Mouse (Mus musculus) gastrocnemius, postnatal 4 days (tissue): ENCODE measurements around the gene Dnmbp. TPM values are rescaled to one million over a fixed set of nuclear protein-coding genes. Genes with fewer than 3 reads are reported as not detected.
"Not testable (repeated sequence)": the region's sequence is repeated elsewhere in the genome, so short reads cannot be mapped to it uniquely, and the experiment has no call there.

Experiments
- DNase-seq, 2 experiments: peaks; one replicate each; pipeline ENCODE4 v3.0.0; 2021 to 2022; ENCODE audit warnings: low spot score in 2 of 2, mixed read lengths in 2 of 2
- long read RNA-seq, 2 experiments: library from polyadenylated mRNA; stranded (forward); transcript quantifications; one replicate each; pipeline ENCODE4 v2.0.0; 2021
- total RNA-seq, 2 experiments: library from RNA; stranded (reverse); gene quantifications; 2 replicates each; pipeline ENCODE4 v1.2.3; 2021

The Dnmbp gene
- total RNA-seq: 10 to 100 TPM; 18.8 to 20.4 TPM
- long read RNA-seq, experiment 1, partial matches to known transcripts: 0 of 3 reads
- long read RNA-seq, experiment 1, other reads (novel, unspliced or antisense): 3 of 3 reads
- long read RNA-seq, experiment 2, partial matches to known transcripts: 1 of 4 reads
- long read RNA-seq, experiment 2, other reads (novel, unspliced or antisense): 3 of 4 reads

DNA sequence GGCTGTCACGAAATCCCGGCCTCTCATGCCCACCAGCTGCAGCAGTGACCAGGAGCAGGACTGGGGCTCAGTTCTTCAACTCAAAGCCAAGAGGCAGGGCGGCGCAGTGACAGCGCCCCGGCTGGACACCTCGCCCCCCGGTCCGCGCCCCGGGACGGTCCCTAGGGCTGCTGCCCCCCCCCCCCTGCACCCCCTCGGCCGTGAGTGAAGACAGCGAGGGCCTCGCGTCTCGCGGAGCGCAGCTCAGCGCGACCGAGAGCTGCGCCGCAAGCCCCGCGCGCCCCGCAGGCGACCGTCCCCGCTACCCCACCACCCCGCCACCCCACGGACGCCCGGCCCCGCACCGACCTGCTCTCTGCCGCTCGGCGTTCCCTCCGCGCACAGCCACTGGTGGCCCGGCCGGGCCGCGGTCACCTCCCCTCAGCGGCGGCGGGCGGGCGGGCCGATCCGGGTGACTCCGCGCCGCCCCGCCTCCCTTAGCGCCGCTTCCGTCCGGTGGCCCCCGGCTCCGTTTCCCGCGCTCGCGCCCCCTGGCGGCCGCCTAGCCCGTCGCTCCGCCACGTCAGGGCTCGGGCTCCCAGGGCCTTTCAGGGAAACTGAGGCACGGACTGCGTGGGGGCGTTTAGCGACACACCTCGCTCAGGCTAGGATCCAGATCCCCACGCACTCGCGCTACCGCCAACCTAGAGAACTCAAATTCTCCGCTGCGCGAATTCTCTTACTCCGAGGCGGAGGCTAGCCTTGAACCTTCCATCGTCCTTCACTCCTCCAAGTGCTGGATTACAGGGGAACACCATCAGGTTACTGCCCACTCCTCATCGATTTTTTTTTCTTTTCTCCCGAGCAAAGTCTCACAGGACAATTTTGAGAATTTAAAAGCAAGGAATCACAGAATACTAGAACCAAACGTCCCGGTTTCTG, at the start of gene Dnmbp:
TSS of gene Dnmbp (minus strand) at position 423 of the 921 bp plus-strand sequence.
- peak; percentile 86 to 91 for DNase-seq

DNA sequence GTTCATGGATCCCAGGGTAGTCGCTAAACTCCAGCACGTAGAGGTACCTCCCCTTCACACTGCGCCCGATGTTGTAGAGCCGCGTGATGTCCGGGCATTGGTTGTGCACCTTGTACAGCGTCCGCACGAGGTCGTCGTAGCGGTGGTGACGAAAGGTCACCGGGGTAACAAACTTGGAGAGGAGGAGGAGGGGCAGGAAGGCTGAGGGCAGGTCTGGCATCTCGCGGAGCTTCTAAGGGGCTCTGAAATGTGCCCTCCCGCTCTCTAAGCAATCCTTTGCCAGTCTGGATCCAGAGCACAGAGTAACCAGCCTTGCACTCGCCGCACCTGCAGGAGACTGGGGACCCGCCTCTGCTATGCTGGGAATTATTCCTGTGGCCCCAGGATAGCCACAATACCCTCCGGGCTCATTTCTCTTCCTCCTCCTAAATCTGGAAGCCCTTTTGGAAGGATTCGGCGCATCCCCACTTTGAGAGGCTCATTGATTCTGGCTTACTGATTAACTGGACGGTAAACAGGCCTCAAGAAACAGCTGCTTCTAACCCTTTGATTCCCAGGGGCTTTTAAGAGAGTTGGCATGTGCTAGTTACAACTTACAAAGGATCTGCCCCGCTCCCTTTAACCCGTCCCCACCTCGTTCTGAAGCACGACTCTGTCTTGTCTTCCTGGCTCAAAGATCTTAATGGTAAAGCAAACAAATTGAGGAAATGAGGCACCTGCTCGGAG, 46.2 kb upstream of the Dnmbp start, which contains the start of gene Cpn1:
TSS of gene Cpn1 (minus strand) at position 488 of the 726 bp plus-strand sequence.
- DNase-seq: no peak

DNA sequence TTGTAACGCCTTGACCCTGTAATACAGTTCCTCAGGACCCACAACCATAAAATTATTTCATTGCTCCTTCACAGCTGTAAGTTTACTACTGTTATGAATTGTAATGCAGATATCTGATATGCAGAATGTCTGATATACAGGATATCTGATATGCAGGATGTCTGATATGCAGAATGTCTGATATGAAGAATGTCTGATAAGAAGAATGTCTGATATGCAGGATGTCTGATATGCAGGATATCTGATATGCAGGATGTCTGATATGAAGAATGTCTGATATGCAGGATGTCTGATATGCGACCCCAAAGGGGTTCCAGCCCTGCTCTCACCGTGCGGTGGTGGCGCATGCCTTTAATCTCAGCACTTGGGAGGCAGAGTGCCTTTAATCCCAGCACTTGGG, 42.0 kb upstream of the Dnmbp start:
- DNase-seq: no peak

DNA sequence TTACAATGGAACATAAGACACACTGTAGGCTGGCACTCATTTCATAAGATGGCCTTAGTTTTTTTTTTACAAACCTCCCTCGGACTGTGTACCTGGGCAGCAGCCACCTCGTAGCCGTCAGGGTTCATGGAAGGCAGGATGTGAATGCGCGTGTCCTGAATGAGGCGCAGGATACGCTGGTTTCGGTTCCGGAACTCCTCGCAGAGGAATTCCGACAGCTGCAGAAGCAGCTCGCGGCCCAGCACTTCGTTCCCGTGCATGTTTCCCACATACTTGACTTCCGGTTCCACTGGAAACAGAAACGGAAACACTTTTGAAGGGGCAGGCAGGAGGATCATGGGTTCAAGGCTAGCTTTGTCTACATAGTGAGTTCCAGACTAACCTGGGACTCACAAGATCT, 40.7 kb upstream of the Dnmbp start:
- no peak for DNase-seq

DNA sequence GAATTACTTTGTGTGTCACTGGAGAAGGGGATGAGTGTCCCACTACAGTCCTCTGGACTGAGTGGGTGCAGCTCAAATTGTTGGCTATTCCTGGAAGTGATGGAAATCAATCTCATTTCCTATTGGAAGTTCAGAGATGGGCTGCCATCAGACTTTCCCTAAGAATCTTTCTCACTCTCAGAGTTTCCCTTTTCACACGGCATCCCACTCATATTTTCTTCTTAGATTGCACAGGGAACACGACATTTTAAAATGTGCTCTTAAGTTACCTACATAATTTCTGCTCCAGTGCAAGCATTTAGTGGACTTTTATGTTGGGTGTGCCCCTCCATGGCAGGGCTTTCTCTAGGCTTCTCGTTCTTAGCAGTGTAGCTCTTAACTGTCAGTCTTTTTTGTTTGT, 37.8 kb upstream of the Dnmbp start:
- DNase-seq: no peak

DNA sequence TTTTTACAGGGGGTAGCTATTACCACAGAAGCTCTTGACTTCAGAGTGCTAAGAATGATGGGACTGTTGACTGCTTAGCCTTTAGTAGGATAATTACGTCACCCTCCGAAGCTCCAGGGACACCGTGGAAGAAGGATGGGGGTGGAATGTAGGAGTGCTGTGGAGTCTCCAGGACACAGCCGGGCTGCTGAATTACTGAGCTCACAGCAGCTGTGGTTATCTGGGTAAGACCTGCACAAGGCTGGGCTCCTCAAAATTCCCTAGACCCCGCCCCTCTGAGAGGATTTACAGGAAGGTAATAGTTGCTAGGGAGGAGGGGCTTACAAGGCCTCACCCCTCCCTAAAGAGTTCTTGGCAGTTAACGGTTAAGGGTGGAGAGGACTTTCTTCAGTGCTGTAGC, 36.7 kb upstream of the Dnmbp start:
- no peak for DNase-seq

DNA sequence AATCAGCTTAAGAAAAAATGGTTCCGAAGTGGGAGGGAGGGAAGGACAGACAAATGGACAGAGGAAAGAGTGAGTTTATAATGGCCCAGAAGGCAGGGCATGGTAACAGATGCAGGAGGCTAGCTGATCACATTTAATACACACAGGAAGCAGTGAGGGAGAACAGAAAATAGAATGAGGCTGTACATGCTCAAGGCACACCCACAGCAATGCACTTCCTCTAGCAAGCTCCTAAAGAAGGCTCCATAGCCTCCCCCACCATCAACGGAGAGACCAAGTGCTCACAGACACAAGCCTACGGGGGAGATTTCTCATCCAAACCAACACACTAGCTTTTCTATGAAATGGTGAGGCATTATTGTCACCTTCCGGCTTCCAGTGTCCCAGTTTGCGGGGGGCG, 34.2 kb upstream of the Dnmbp start:
- DNase-seq: no peak

DNA sequence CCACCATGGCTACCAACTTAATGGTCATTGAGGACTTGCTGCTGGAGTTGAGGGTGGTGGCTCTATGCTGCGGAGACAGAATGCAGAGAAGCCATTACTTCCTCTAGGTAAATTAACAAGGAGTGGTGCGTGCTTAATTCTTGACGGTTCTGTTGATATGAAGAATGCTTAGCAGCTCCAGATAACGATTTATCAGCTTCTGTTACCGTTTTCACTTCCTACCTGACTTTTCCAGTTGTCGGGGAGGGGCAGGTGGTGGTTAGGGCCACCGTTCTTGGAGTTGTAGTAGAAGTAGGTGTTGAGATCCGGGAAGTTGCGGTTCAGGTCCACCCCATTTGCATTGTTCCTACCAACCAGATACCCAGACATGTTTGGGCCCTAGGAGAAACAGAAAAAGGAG, 33.7 kb upstream of the Dnmbp start:
- DNase-seq: no peak

DNA sequence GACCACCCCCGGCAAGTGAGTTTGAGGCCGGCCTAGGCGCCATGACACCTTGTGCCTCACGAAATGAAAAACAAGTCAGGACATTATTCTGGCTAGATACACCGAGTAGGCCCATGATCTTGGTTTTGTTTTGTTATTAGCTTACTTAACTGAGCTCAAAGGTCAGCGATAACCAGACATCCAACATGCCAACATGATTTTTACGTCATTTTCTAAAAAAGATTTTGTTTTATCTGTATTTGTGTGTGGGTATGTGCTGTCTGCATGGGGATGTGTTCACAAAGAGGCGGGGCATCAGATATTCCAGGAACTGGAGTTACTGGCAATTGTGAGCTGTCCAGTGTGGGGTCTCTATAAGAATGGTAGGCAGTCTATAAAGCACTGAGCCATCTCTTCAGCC, 32.1 kb upstream of the Dnmbp start:
- no peak for DNase-seq

DNA sequence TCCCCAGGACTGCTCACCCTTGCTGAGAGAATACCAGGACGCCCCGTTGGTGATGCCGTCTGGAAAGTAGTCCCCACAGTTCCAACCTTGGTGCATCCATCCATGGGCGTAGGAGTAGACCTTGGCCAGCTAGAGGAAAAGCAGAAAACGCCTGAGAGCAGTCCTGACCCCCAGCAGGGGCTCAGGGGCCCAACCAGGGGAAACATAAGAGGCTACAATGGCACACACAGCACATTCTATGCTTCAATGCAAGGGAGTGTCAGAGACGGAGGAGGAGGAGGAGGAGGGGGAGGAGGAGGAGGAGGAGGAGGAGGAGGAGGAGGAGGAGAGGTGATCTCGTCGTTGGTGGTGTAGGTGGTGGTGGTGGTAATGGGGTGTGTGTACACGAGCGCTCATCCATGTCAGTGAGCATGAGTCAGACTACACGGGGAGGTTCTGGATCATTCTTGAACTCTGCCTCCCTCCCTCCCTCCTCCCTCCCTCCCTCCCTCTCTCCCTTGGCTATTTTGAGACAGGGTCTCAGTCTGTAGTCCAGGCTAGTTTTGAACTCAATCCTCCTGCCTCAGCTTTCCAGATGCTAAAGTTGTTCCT, 28.5 kb upstream of the Dnmbp start:
- no peak for DNase-seq

DNA sequence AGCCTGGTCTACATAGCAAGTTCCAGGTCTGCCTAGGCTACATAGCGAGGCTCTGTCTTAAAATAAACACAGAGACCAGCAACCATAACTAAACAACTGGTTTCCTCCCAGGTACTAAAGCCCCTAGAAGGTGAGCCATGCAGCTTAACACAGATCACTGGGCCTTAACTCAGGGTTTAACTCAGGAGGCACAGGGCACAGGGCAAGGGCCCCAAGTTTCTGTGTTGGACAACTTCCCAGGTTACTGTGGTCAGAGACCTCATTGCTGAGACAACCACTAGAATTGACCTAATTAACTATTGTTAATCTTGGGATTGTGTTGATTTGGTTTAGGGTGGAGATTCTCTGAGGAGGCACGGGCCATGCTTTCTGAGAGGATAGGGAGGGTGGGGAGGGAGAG, 26.5 kb upstream of the Dnmbp start:
- DNase-seq: no peak

DNA sequence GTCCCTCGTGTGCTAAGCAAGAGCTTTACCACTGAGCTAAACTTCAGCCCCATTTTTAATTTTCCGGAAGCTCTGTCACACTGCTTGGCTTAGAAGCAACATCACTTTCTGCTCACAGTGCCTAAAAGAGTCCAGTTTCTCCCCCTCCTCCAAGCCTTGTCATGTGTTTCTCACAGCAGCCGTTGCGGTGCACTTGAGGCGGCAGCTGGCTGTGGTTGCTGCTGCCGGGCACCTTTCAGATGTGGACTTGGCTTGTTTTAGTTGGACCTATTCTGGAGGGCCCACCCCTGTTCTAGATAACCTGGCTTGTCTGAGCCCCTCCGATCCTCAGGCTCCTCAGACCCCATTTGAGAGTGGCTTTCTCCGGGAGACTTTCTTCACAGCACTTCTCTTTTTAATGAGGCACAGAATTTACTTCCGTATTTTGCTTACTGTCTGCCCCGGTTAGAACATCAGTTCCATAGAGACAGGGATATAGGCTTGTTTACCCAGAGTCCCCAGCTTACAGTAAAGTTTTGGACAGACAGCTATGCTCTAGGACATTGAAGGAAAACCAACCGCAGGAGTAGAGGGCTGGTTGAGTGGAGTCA, 25.6 kb upstream of the Dnmbp start:
- no peak for DNase-seq

DNA sequence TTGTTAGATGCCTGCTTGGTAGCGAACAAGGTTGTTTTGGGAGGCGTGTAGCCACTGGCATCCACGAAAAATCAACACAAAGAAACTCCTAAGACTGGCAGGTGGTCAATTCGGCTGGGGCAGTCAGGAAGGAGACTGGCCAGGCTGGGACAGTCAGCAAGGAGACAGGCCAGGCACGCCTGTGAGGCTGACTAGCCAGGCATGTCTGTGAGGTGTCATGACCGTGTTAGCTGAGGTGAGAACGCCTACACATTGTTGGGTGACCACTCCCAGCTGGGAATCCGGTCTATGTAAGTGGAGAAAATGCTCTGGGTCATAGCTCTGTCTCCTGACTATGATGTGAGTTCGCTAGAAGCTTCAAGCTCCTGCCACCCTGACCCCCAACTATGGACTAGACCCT, 22.8 kb upstream of the Dnmbp start:
- DNase-seq: no peak

DNA sequence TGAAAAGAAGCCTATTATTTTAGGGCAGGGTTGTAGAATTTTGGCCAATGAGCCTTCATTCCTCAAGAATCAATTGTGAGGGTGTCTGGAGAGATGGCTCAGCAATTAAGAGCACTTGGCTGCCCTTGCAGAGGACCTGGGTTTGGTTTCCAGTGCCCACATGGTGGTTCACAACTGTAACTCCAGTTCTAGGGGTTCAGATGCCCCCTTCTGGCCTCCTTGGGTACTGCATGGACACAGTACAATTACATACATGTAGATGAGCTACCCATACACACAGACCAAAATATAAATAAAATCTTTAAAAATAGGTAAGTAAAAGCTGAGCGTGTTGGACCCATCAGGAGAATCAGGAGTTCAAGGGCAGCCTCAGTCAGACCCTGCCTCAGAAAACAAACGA, 21.2 kb upstream of the Dnmbp start:
- DNase-seq: no peak

DNA sequence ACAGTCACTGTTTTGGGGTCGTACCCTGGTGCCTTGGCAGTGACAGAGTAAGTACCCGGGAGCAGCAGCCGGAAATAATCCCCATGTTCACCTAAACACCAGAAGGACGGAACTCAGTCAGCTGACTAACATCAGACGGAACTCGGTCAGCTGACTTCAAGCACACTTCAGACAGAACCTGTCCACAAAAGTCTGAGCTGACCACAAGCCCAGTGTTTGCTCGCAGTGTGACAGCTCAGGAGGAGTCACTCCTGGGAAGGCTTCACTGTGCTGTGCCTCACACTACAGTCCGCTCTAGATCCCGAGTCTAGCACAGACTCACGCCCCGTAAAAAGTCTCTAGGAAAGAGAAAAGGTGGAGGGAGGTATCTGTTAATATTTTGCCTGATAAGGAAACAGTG, 20.0 kb upstream of the Dnmbp start:
- DNase-seq: no peak

DNA sequence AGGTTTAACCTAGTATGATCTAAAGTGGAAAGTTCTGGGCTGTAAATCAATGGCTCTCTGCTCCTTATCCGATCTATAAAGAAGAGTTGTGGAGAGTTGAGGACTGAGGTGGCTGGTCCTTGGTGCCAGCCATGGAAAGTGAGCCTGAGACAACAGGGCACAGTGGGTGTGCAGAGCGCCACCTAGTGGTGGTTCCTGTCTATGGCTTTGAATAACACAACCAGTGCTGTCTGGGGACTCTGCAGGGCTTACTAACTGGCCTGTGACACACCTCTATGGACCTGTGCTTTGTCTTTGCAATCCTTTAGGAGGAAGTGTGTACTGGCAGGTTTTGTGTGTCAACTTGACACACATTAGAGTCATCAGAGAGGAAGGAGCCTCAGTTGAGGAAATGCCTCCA, 19.2 kb upstream of the Dnmbp start:
- peak; percentile 52 to 70 for DNase-seq

DNA sequence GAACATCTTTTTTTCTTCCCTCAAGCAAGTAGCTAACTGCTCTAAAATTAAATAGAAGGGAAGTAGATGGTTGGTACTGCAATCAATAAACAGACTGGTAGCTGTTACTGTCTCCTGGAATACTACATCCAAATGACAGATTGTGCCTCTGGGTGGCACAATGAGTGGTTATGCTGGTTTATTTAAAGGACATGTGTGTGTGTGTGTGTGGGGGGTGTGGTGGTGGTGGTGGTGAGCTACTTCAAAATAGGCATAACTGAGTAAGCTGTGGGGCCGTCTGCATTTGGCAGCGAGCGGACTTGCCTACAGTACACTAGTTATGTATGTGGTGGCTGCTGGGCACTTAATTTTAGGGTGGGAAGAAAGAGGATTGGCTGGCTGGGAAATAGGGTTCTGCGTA, 17.9 kb upstream of the Dnmbp start:
- DNase-seq: no peak

DNA sequence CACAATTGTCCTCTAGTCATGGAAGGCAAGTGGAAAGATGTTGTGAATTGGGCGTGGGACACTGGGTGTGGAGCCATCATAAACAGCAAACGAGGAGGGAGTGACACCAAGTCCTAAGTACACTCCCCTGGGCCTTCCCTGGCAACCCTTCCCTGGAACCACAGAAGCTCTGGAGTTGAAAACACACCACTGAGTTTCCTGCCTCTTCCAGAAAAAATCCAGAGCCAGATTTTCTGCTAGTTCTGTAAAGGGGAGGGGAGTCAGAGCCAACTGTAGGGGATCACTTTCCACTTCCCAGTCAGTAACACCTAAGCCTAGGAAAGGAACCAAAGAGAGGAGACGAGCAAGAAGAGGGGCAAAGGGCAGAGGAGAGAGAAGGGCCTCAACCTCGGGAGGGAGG, 17.4 kb upstream of the Dnmbp start:
- no peak for DNase-seq

DNA sequence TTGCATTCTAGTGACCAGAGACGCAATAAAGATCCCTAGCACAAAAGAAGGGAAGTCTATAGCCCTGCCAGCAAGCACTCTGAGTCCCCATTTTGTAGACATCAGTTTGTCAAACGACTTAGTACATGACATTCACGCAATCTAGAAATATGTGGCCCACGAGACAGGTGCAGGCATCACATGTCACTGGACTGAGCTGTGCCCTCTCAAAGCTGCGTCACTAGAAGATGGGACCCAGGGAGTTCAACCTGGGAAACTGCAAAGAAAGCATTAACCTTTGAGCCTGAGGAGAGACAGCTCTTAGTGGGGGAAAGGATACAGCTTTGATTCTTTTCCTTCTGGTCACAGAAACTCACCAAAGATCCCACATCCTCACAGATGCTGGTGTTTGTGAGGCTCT, 15.3 kb upstream of the Dnmbp start:
- no peak for DNase-seq

DNA sequence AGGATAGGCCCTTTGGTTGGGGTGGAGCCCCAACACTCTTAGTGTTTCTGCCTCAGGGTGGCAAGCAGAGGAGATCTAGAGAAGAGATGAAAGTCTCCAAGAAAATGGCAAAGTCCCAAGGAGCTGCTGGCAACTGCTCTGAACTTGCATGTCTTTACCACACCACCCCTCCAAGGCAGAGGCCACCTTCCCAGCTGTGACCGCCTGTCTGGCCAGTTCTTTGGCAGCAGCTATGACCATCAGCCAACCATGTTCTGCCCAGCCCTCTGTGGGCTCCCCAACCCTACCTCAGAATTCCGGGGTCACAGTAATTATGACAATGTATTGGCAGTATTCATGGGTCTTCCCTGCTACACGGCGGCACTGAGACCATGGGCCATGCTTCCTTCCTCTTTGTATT, 14.9 kb upstream of the Dnmbp start:
- DNase-seq: no peak

DNA sequence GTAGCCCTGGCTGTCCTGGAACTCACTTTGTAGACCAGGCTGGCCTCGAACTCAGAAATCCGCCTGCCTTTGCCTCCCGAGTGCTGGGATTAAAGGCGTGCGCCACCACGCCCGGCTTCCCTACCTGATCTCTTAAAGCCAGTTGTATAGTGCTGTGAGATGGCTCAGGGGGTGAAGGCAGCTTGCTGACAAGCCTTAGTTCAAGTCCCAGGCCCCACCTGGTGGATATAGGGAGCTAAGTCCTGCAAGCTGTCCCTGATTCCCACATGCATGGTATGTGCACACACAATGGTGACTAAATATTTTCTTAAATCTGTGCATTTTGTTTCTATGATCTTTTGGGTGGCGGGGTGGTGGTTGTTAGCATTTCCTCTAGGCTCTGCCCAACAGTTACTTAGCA, 12.9 kb upstream of the Dnmbp start:
- not testable (repeated sequence) for DNase-seq
